Mouse (Mus musculus) kidney, postnatal 0 days (tissue): Measurements from ENCODE around the gene Adam10. TPM values are rescaled to one million over a fixed set of nuclear protein-coding genes. Genes with fewer than 3 reads are reported as not detected.

ENCODE experiments used
- ATAC-seq: fragments of 200-750 bp; cut with Nextera tagmentation; replicated peaks from 2 replicates; pipeline ENCODE4 v1.8.0; 2017; ENCODE audit warnings: low read depth, moderate number of reproducible peaks, moderate TSS enrichment, moderate library complexity; ENCODE audit not compliant: low FRiP score
- DNase-seq: peaks from one replicate; pipeline ENCODE4 v3.0.0-alpha.2; 2016; ENCODE audit warnings: low spot score
- H3K27ac ChIP-seq: fragments of 300-500 bp; sonication (generic); 2 replicates; pipeline ENCODE4 v1.5.1; 2014; ENCODE audit warnings: mild to moderate bottlenecking
- H3K27me3 ChIP-seq: fragments of 300-500 bp; sonication (generic); 2 replicates; pipeline ENCODE4 v1.6.1; 2014; ENCODE audit warnings: low read length, mixed read lengths; ENCODE audit not compliant: insufficient read depth
- H3K36me3 ChIP-seq: fragments of 300-500 bp; sonication (generic); 2 replicates; pipeline ENCODE4 v1.6.1; 2014; ENCODE audit warnings: low read length, mixed read lengths; ENCODE audit not compliant: insufficient read depth
- H3K4me1 ChIP-seq: fragments of 300-500 bp; sonication (generic); replicated peaks from 2 replicates; pipeline ENCODE4 v1.6.1; 2014; ENCODE audit warnings: antibody characterized with exemption, low read length, mixed read lengths; ENCODE audit not compliant: insufficient read depth
- H3K4me2 ChIP-seq: fragments of 300-500 bp; sonication (generic); 2 replicates; pipeline ENCODE4 v1.6.1; 2014; ENCODE audit warnings: mild to moderate bottlenecking, low read length, moderate library complexity, mixed read lengths
- H3K4me3 ChIP-seq: fragments of 300-500 bp; sonication (generic); replicated peaks from 2 replicates; pipeline ENCODE4 v1.5.1; 2014; ENCODE audit warnings: low read depth, low read length
- H3K9ac ChIP-seq: fragments of 300-500 bp; sonication (generic); 2 replicates; pipeline ENCODE4 v1.6.1; 2014; ENCODE audit warnings: low read depth, low read length
- H3K9me3 ChIP-seq: fragments of 300-500 bp; sonication (generic); replicated peaks from 2 replicates; pipeline ENCODE4 v1.6.1; 2016; ENCODE audit warnings: low read length, inconsistent platforms, mixed read lengths
- CTCF ChIP-seq: IDR thresholded peaks from 2 replicates; pipeline ENCODE4 v1.5.1; 2016; ENCODE audit warnings: antibody characterized with exemption, low read depth, mild to moderate bottlenecking, moderate library complexity
- WGBS: fragments of 180-500 bp; shearing (Covaris S2); extraction: QIAGEN DNeasy Blood & Tissue Kit; methylation state at CpG from one replicate; pipeline ENCODE4 v1.1.7; 2014; 5-methylcytosine and 5-hydroxymethylcytosine counted together
- polyA plus RNA-seq: library from polyadenylated mRNA; unstranded; fragments of >200 nt; fragmentation: Nextera tagmentation; extraction: Ambion mirVana; gene quantifications from 2 replicates; pipeline ENCODE4 v1.2.1, GENCODE M21; 2015

The Adam10 gene
- polyA plus RNA-seq, 1 experiment from 2014 or later, result 70.5 TPM

- H3K9me3 ChIP-seq, result no peaks in the 10 kb centered on the region
- no peak for TF ChIP-seq CTCF
- no peak overlapping the region for H3K9ac ChIP-seq
- H3K4me3 ChIP-seq, result no peak overlapping the region
- no peak overlapping the region for H3K27ac ChIP-seq
- 58% methylated on average over 15 of the region's 15 CpGs for WGBS
- H3K4me1 ChIP-seq, result no peaks in the 10 kb centered on the region
- H3K4me2 ChIP-seq, result no peak overlapping the region
- no peaks in the 10 kb centered on the region for H3K27me3 ChIP-seq
- DNase-seq (no peak), ATAC-seq (no peak)
- H3K36me3 ChIP-seq, result no peaks in the 10 kb centered on the region
Observed at GRCm38 (mm10) chr9:70794643-70795438, 116.0 kb downstream of the Adam10 start.

- Histone ChIP-seq H3K4me3 (no peak overlapping the region), H3K27me3 (no peaks in the 10 kb centered on the region), H3K4me2 (no peak overlapping the region), H3K9me3 (no peaks in the 10 kb centered on the region), H3K4me1 (no peaks in the 10 kb centered on the region), H3K9ac (no peak overlapping the region), H3K36me3 (no peaks in the 10 kb centered on the region), H3K27ac (no peak overlapping the region)
- DNase-seq, result no peak
- ATAC-seq, result no peak
- TF ChIP-seq CTCF, result no peak
- 56% methylated on average over 2 of the region's 2 CpGs for WGBS
Observed at GRCm38 (mm10) chr9:70795439-70795757, 116.6 kb downstream of the Adam10 start.

GRCm38 (mm10) chr9:70800588-70801315, 122.0 kb downstream of the Adam10 start:
- 54% methylated on average over 8 of the region's 8 CpGs for whole genome bisulfite sequencing

GRCm38 (mm10) chr9:70801761-70802160, 123.0 kb downstream of the Adam10 start:
- WGBS, result 76% methylated on average over 3 of the region's 3 CpGs

More at GRCm38 (mm10) chr9:70800588-70801315, 122.0 kb downstream of the Adam10 start:
- TF ChIP-seq CTCF, result no peak
- no peak for DNase-seq
- Histone ChIP-seq H3K4me2 (no peak overlapping the region), H3K4me1 (no peaks in the 10 kb centered on the region), H3K9ac (no peak overlapping the region), H3K9me3 (no peaks in the 10 kb centered on the region), H3K27me3 (no peaks in the 10 kb centered on the region), H3K36me3 (no peaks in the 10 kb centered on the region), H3K27ac (no peak overlapping the region), H3K4me3 (no peak overlapping the region)
- no peak for ATAC-seq

GRCm38 (mm10) chr9:70802816-70803215, 124.0 kb downstream of the Adam10 start:
- Histone ChIP-seq H3K9ac (no peak overlapping the region), H3K27me3 (no peaks in the 10 kb centered on the region), H3K36me3 (no peaks in the 10 kb centered on the region), H3K4me2 (no peak overlapping the region), H3K27ac (no peak overlapping the region), H3K4me3 (no peak overlapping the region), H3K4me1 (no peaks in the 10 kb centered on the region), H3K9me3 (no peaks in the 10 kb centered on the region)
- WGBS, result 80% methylated on average over 3 of the region's 3 CpGs
- DNase-seq (no peak), ATAC-seq (no peak)
- no peak for TF ChIP-seq CTCF

More at GRCm38 (mm10) chr9:70801761-70802160, 123.0 kb downstream of the Adam10 start:
- no peak for TF ChIP-seq CTCF
- no peaks in the 10 kb centered on the region for H3K4me1 ChIP-seq
- DNase-seq (no peak), ATAC-seq (no peak)
- H3K9me3 ChIP-seq, result no peaks in the 10 kb centered on the region
- no peaks in the 10 kb centered on the region for H3K27me3 ChIP-seq
- H3K4me2 ChIP-seq, result no peak overlapping the region
- no peak overlapping the region for H3K9ac ChIP-seq
- no peak overlapping the region for H3K4me3 ChIP-seq
- no peak overlapping the region for H3K27ac ChIP-seq
- H3K36me3 ChIP-seq, result no peaks in the 10 kb centered on the region

- Histone ChIP-seq H3K27me3 (no peaks in the 10 kb centered on the region), H3K4me2 (no peak overlapping the region), H3K9ac (no peak overlapping the region), H3K4me1 (no peaks in the 10 kb centered on the region), H3K27ac (no peak overlapping the region), H3K36me3 (no peaks in the 10 kb centered on the region), H3K9me3 (no peaks in the 10 kb centered on the region), H3K4me3 (no peak overlapping the region)
- WGBS, result 51% methylated on average over 1 of the region's 1 CpGs
- TF ChIP-seq CTCF, result no peak
- DNase-seq, result no peak
- ATAC-seq, result no peak
Observed at GRCm38 (mm10) chr9:70806069-70806468, 127.3 kb downstream of the Adam10 start.
